Mouse (Mus musculus): ENCODE measurements around the gene Kiz.

DNA sequence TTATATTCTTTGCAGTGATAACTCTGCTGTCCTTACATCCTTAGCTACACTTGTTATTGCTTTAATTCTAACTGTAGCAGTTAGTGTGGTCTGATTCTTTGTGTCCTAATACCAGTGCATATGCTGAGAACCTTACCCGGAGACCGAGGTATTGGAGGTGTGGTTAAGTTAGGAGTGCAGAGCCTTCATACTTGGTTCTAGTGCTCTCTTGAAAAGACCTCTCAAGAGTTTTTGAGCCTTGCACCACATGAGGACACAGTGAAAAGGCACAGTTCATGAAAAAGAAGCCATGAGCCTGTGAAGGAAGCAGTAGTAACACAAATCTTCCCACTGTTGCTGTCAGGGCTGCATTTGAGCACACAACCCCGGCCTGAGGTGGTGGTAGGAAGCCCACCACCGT is 26.0 kb downstream of the Kiz start:
- TF ChIP-seq CTCF (IDR thresholded peaks at IDR 0.05; ENCODE audit: low read depth, low read length) (no peak), EP300 (IDR thresholded peaks at IDR 0.05; ENCODE audit: insufficient read depth, low read depth, low read length) (no peak), POLR2A (IDR thresholded peaks at IDR 0.05; ENCODE audit: insufficient read depth, low read length) (no peak)

Data from ES-Bruce4 (cell line).